Mouse (Mus musculus) hindbrain, embryonic 13.5 days (tissue): ENCODE data around the gene Catsper4. TPM values are rescaled to one million over a fixed set of nuclear protein-coding genes. Genes with fewer than 3 reads are reported as not detected.

Experiments used
- polyA plus RNA-seq: library from polyadenylated mRNA; unstranded; fragments of >200 nt; fragmentation: Nextera tagmentation; extraction: Ambion mirVana; gene quantifications from 2 replicates; pipeline ENCODE4 v1.2.1, GENCODE M21; 2015

Gene Catsper4
- polyA plus RNA-seq, 1 experiment from 2014 or later: not detected

Other genes starting within 250 kb of the Catsper4 start
- 43.4 and 44.0 TPM in 2 replicates for gene Dhdds, start 226.5 kb downstream of the Catsper4 start, polyA plus RNA-seq
- gene Lin28a, start 208.5 kb downstream of the Catsper4 start, polyA plus RNA-seq: 0.17 and 0.31 TPM in 2 replicates
- not detected in 2 replicates for gene Zfp683, start 173.5 kb downstream of the Catsper4 start, polyA plus RNA-seq
- 0.49 and 1.1 TPM in 2 replicates for gene Crybg2, start 166.6 kb downstream of the Catsper4 start, polyA plus RNA-seq
- 3.9 TPM in 2 replicates for gene Cd52, start 132.3 kb downstream of the Catsper4 start, polyA plus RNA-seq
- gene Ubxn11, start 124.8 kb downstream of the Catsper4 start, polyA plus RNA-seq: 14.7 and 16.0 TPM in 2 replicates
- gene Sh3bgrl3, start 98.6 kb downstream of the Catsper4 start, polyA plus RNA-seq: 371 and 393 TPM in 2 replicates
- 21.2 and 22.5 TPM in 2 replicates for gene Cep85, start 40.3 kb downstream of the Catsper4 start, polyA plus RNA-seq
- not detected in 2 replicates for gene Gm7534, start 24.4 kb downstream of the Catsper4 start, polyA plus RNA-seq
- gene Cnksr1, start 11.0 kb upstream of the Catsper4 start, polyA plus RNA-seq: 0.06 and 0.08 TPM in 2 replicates
- gene E130218I03Rik, start 16.3 kb upstream of the Catsper4 start, polyA plus RNA-seq: 0.45 and 0.56 TPM in 2 replicates
- 15.5 and 15.7 TPM in 2 replicates for gene Zfp593, start 18.2 kb upstream of the Catsper4 start, polyA plus RNA-seq
- 0.54 and 0.74 TPM in 2 replicates for gene Gm30191, start 19.6 kb upstream of the Catsper4 start, polyA plus RNA-seq
- 9.3 and 14.2 TPM in 2 replicates for gene Grrp1, start 26.7 kb upstream of the Catsper4 start, polyA plus RNA-seq
- 35.0 and 37.3 TPM in 2 replicates for gene Pdik1l, start 60.5 kb upstream of the Catsper4 start, polyA plus RNA-seq
- gene Trim63, start 87.7 kb upstream of the Catsper4 start, polyA plus RNA-seq: 0.38 and 0.51 TPM in 2 replicates
- not detected in 2 replicates for gene Slc30a2, start 115.8 kb upstream of the Catsper4 start, polyA plus RNA-seq
- gene Extl1, start 156.5 kb upstream of the Catsper4 start, polyA plus RNA-seq: 0.36 and 0.45 TPM in 2 replicates
- 7.8 TPM in 2 replicates for gene Pafah2, start 168.9 kb upstream of the Catsper4 start, polyA plus RNA-seq
- gene Stmn1, start 240.9 kb upstream of the Catsper4 start, polyA plus RNA-seq: 6,917 and 6,921 TPM in 2 replicates